Mouse (Mus musculus) hindbrain, embryonic 14.5 days (tissue): ENCODE results near the gene Gnao1. TPM values are rescaled to one million over a fixed set of nuclear protein-coding genes. Genes with fewer than 3 reads are reported as not detected.

Experiments used
- ATAC-seq: fragments of 200-750 bp; cut with Nextera tagmentation; 2 replicates; pipeline ENCODE4 v1.8.0; 2017; ENCODE audit warnings: moderate number of reproducible peaks, mild to moderate bottlenecking, moderate TSS enrichment, moderate library complexity; ENCODE audit not compliant: low FRiP score
- DNase-seq: peaks from one replicate; pipeline ENCODE4 v3.0.0-alpha.2; 2015; ENCODE audit warnings: low spot score
- H3K27ac ChIP-seq: fragments of 300-500 bp; sonication (generic); 2 replicates; pipeline ENCODE4 v1.5.1; 2014; ENCODE audit warnings: mild to moderate bottlenecking, moderate library complexity
- H3K27me3 ChIP-seq: fragments of 300-500 bp; sonication (generic); 2 replicates; pipeline ENCODE4 v1.6.1; 2014; ENCODE audit warnings: mild to moderate bottlenecking, low read length, mixed read lengths; ENCODE audit not compliant: control insufficient read depth, insufficient read depth
- H3K36me3 ChIP-seq: fragments of 300-500 bp; sonication (generic); replicated peaks from 2 replicates; pipeline ENCODE4 v1.6.1; 2014; ENCODE audit not compliant: control insufficient read depth, insufficient read depth
- H3K4me1 ChIP-seq: fragments of 300-500 bp; sonication (generic); replicated peaks from 2 replicates; pipeline ENCODE4 v1.6.1; 2014; ENCODE audit warnings: antibody characterized with exemption, low read length, mixed read lengths; ENCODE audit not compliant: control insufficient read depth, insufficient read depth
- H3K4me2 ChIP-seq: fragments of 300-500 bp; sonication (generic); replicated peaks from 2 replicates; pipeline ENCODE4 v1.6.1; 2014; ENCODE audit warnings: mild to moderate bottlenecking, moderate library complexity
- H3K4me3 ChIP-seq: fragments of 300-500 bp; sonication (generic); replicated peaks from 2 replicates; pipeline ENCODE4 v1.5.1; 2014; ENCODE audit warnings: mild to moderate bottlenecking, low read length
- H3K9ac ChIP-seq: fragments of 300-500 bp; sonication (generic); 2 replicates; pipeline ENCODE4 v1.6.1; 2014
- H3K9me3 ChIP-seq: fragments of 300-500 bp; sonication (generic); 2 replicates; pipeline ENCODE4 v1.6.1; 2016; ENCODE audit warnings: low read length; ENCODE audit not compliant: control insufficient read depth
- WGBS: fragments of 180-500 bp; shearing (Covaris S2); extraction: QIAGEN DNeasy Blood & Tissue Kit; methylation state at CpG from one replicate; pipeline ENCODE4 v1.1.7; 2014; 5-methylcytosine and 5-hydroxymethylcytosine counted together
- polyA plus RNA-seq: library from polyadenylated mRNA; unstranded; fragments of >200 nt; fragmentation: Nextera tagmentation; extraction: Ambion mirVana; gene quantifications from 2 replicates; pipeline ENCODE4 v1.2.1, GENCODE M21; 2014

Gene Gnao1
- polyA plus RNA-seq, 1 experiment from 2014 or later: 200 TPM

DNA sequence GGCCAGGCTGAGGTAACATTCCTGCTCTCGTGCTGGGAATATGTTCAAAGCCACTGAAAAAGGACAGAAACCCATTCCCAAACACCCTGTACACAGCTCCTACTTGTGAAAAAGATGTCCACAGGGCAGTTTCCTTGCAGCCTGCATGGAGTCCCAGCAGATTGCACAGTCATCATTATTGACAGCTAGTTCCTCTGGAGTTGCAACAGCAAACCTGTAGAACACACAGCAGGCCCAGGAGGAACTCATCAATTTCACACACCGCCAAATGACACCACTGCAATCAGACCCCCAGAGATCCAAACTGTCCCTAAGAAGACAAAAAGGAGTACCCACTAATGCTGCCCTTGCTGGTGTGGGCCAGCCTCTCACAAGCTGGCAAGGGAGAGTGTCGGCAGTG lies 175.0 kb downstream of the Gnao1 start:
- ATAC-seq (no peak), DNase-seq (no peak)
- H3K9ac ChIP-seq: no peak overlapping the region
- H3K27me3 ChIP-seq: no peaks in the 10 kb centered on the region
- H3K27ac ChIP-seq: no peak overlapping the region
- 87% methylated on average over 3 of the region's 3 CpGs for WGBS
- H3K4me2 ChIP-seq: no peak overlapping the region
- H3K4me1 ChIP-seq: no peaks in the 10 kb centered on the region
- peaks cover 88% of the 10 kb centered on the region for H3K36me3 ChIP-seq
- H3K4me3 ChIP-seq: no peak overlapping the region
- H3K9me3 ChIP-seq: no peaks in the 10 kb centered on the region

DNA sequence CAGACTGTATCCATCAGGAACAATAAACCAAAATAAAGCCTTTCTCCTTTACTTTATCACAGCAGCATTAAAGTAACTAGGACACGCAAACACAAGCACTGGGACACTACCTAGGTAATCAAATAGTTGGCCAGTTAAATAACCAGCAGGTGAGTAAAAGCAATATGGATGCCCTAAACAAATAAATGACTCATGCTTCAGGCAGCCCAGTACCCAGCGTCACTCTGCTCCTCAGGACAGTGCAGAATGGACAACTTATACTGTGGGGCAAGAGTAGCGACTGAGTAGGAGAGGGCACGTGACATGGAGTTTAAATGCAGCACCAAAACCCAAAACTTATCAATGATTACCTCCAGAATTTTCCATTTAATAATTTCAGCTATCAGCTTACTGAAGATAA lies 180.0 kb downstream of the Gnao1 start:
- Histone ChIP-seq H3K4me1 (no peaks in the 10 kb centered on the region), H3K27ac (no peak overlapping the region), H3K27me3 (no peaks in the 10 kb centered on the region), H3K9me3 (peaks cover 7% of the 10 kb centered on the region; the same call in 1 of the 2 replicates), H3K9ac (no peak overlapping the region), H3K4me3 (no peak overlapping the region), H3K4me2 (no peak overlapping the region), H3K36me3 (peaks cover 58% of the 10 kb centered on the region)
- ATAC-seq: no peak
- WGBS: 97% methylated on average over 4 of the region's 4 CpGs
- DNase-seq: no peak

DNA sequence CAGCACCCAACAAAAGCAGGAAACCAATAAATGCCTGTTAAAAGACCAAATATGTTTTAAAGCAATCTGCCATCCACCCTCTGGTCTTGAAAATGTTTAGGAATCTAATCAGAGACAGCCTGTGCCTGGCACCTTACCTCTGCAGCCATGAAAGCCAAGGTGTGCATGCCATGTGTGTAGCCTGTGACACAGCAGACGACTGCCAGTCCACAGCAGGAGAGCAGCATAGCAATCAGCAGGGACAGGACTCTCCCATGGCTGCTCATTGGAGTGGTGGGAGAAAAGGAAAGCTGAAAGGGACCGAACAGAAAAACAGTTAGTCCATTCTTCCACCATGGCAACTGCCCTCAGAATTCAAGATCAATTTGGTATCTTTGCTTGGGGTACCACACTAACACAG lies 189.2 kb downstream of the Gnao1 start:
- Histone ChIP-seq H3K9ac (no peak overlapping the region), H3K4me3 (no peak overlapping the region), H3K27me3 (no peaks in the 10 kb centered on the region), H3K27ac (no peak overlapping the region), H3K36me3 (peaks cover 70% of the 10 kb centered on the region), H3K4me2 (no peak overlapping the region), H3K9me3 (no peaks in the 10 kb centered on the region), H3K4me1 (no peaks in the 10 kb centered on the region)
- 84% methylated on average over 2 of the region's 2 CpGs for WGBS
- DNase-seq (no peak), ATAC-seq (no peak)

DNA sequence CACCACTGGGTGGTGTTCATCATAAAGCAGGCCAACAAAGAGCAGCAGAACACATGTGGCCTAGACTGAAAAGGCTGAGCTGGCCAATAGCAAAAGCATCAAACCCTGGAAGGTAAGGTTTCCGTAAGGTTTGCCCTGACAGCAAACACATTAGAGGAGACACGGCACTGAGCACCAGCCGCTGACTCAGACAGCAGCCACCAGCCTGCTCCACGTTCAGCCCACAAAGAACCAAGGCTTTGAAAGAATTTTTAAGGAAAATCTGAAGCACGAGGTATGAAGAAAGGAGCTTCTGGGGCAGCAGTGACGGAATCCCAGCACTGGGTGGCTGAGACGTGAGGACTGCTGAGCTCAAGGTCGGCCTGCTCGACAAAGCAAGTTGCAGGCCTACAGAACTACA lies 194.4 kb downstream of the Gnao1 start:
- Histone ChIP-seq H3K4me3 (no peak overlapping the region), H3K27me3 (no peaks in the 10 kb centered on the region), H3K9ac (no peak overlapping the region), H3K27ac (no peak overlapping the region), H3K9me3 (no peaks in the 10 kb centered on the region), H3K36me3 (peaks cover 49% of the 10 kb centered on the region), H3K4me1 (peaks cover 5% of the 10 kb centered on the region; the same call in 1 of the 2 replicates), H3K4me2 (no peak overlapping the region)
- ATAC-seq: no peak
- 93% methylated on average over 9 of the region's 9 CpGs for WGBS
- DNase-seq: no peak

DNA sequence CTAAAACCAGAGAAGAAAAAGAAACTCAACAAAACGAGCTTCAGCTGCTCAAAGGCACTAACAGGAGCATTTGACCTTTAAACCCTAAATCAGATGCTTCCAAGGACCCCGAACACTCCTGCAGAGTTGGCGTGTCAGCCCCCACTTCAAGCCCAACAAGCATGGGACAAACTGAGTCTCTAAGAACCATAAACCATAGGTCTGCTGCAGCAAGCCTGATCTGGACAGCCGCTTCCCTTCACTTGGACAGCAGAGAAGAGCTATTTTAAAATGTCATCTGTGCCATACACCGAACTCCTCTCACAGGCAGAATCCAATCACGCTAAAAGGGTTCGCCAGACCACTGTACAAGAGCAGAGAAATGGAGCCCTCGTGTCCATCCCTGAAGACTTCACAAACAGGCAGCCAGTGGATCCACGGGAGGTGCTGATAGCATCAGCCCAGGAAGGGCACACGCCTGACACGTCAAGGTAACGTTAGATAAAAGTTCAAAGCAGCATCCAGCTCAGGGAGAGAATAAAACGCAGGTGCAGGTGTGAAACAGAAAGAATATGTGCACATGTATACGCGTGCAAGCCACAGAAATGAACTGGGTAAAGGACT lies 199.6 kb downstream of the Gnao1 start:
- no peak overlapping the region for H3K4me2 ChIP-seq
- no peak overlapping the region for H3K27ac ChIP-seq
- WGBS: 67% methylated on average over 15 of the region's 15 CpGs
- H3K4me1 ChIP-seq: peaks cover 33% of the 10 kb centered on the region
- H3K9ac ChIP-seq: no peak overlapping the region
- DNase-seq (no peak), ATAC-seq (no peak)
- peaks cover 5% of the 10 kb centered on the region; the same call in 1 of the 2 replicates for H3K36me3 ChIP-seq
- H3K4me3 ChIP-seq: no peak overlapping the region
- H3K9me3 ChIP-seq: no peaks in the 10 kb centered on the region
- no peaks in the 10 kb centered on the region for H3K27me3 ChIP-seq

DNA sequence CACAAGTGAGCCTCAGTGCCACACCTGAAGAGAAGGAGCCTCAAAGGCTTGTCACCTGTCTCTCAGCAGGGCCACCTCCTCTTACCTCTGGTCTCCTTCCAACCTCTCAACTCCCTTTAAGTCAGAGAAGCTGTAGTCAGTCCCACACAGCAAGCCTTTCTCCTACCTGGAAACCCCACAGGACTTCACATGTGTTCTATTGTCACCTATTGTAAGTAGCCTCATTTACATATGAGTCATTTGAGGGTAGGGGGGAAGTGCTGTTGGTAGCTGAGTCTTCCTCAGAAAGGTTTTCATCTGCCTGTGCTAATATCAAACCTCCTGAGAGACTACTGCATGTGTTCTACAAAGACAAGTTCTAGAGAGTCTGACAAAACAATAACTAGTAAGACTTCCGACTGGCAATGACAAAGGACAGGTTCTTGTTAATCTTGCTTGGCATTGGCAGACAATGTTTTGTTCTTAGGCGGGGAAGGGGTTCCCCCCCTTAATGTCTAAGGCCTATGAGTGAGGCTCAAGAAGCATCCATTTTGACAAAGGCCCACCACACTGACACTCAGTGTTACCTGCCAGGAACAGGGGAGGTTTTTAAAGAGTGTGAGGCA lies 200.4 kb downstream of the Gnao1 start:
- H3K27me3 ChIP-seq: no peaks in the 10 kb centered on the region
- DNase-seq (no peak), ATAC-seq (no peak)
- H3K27ac ChIP-seq: no peak overlapping the region
- peaks cover 33% of the 10 kb centered on the region for H3K4me1 ChIP-seq
- H3K36me3 ChIP-seq: peaks cover 7% of the 10 kb centered on the region; the same call in 1 of the 2 replicates
- peak overlapping the region; percentile 83 for H3K4me2 ChIP-seq
- no peak overlapping the region for H3K9ac ChIP-seq
- WGBS: 45% methylated on average over 2 of the region's 2 CpGs
- no peaks in the 10 kb centered on the region for H3K9me3 ChIP-seq
- H3K4me3 ChIP-seq: no peak overlapping the region

DNA sequence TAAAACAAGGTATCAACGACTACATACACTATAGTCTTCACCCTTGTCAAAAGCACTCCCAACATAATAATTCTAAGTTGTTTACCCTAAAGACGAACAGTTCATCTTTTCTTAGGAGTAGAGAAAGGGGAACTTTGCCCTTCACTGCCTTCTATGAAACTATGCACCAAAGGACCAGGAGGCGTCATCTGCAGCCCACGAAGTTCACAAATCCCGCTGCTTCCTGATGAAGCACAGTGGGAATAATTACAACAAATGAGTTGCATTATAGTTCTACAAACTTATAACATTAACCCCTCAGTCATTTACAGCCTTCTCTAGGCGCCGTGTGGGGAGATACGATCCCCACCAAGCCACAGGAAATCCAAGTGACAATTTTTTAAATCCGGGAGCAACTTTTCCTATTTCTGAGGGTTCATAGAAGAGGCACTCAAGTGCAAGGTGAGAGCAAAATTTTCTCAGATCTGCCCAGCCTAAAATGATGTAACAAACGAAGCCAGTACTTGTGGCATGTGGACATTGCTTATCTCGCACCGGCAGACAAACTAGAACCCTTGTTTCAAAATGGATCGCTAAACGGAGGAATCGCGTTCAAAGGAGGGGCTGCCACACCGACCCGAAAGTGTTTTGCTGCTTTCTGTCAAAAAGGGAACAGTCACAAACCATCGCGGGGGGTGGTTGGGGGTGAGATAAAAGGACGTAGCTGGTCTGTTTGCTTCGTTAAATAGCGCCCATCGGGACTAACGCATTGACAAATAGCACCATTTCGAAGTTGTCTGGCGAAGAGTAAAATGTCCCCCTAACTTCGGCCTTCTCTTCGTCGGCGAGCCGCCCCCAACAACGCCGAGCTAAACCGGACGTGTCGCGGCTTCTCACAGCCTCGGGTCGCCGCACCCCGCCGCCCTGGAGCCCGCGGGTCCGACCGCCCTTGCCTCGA lies 201.6 kb downstream of the Gnao1 start:
- peak; percentile 34 for DNase-seq

DNA sequence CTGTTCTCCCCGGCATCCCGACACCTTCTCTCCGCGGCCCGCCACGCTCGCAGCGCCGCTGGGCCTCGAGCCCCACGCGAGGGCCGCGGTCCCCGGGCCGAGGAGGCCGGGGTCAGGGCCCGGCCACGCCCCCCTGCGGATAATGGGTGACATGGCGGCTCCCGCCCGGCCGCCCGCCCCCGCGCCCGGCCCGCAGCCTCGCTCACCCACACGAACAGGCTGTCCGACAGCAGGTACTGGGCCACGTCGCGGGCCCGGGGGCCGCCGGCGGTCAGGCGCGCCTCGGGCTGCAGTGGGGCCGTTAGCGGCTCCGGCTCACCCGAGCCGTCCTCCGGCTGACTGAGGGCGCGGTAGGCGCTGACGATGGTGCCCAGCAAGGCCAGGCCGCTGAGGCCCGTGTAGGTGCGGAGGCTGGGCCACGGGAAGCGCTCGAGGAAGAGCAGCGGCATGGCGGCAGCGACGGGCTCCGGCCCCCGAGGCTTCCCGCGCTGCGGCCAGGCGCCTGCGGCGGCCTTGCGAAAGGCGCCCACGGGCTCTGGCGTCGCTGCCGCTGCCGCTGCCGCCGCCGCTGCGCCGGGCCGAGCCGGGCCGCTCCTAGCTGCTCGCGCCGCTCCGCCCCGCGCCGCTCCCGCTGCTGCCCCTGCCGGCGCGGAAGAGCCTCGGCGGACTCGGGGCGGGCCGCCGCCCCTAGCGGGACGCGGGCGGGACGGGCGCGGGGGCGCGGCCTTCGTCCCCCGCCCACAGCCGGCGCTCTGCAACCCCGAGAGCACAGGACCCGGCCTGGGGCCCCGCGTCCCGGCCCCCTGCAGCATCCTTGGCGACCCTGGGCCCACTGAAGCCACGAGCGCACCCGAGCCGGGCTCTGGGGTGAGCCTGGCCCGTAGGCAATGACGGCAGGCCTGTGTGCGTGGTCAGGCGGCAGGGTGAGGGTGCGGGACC lies 202.5 kb downstream of the Gnao1 start, which contains the start of gene Amfr:
TSS of gene Amfr (minus strand) at position 830 of the 939 bp plus-strand sequence.
- H3K27ac ChIP-seq: peak within 1 kb of the TSS; percentile 94
- ATAC-seq (peak; percentile 93), DNase-seq (peak; percentile 77)
- H3K4me3 ChIP-seq: peak within 1 kb of the TSS; percentile 96
- H3K4me2 ChIP-seq: peak within 1 kb of the TSS; percentile 83
- H3K4me1 ChIP-seq: peaks cover 33% of the 10 kb centered on the region
- no peaks in the 10 kb centered on the region for H3K27me3 ChIP-seq
- H3K9me3 ChIP-seq: no peaks in the 10 kb centered on the region
- under 1% methylated on average over 95 of the region's 130 CpGs for WGBS
- H3K36me3 ChIP-seq: peaks cover 7% of the 10 kb centered on the region; the same call in 1 of the 2 replicates
- peak within 1 kb of the TSS; percentile 99 for H3K9ac ChIP-seq

More for the DNA sequence above, 201.6 kb downstream of the Gnao1 start:
- peak overlapping the region; percentile 99 for H3K9ac ChIP-seq
- no peak for ATAC-seq
- no peaks in the 10 kb centered on the region for H3K27me3 ChIP-seq
- H3K4me2 ChIP-seq: peak overlapping the region; percentile 83
- 3% methylated on average over 48 of the region's 48 CpGs for WGBS
- no peaks in the 10 kb centered on the region for H3K9me3 ChIP-seq
- peaks cover 33% of the 10 kb centered on the region for H3K4me1 ChIP-seq
- H3K27ac ChIP-seq: peak overlapping the region; percentile 94
- peak overlapping the region; percentile 96 for H3K4me3 ChIP-seq
- H3K36me3 ChIP-seq: peaks cover 7% of the 10 kb centered on the region; the same call in 1 of the 2 replicates
